Mouse (Mus musculus) monocyte, adult 5-6 weeks (primary cell): ENCODE measurements around the gene Kcnc4. TPM values are rescaled to one million over a fixed set of nuclear protein-coding genes. Genes with fewer than 3 reads are reported as not detected.

ENCODE experiments used
- ATAC-seq: fragments of 153-309, 156-312 bp; replicated peaks from 2 replicates; pipeline ENCODE4 v1.8.0; 2017; ENCODE audit warnings: mild to moderate bottlenecking; ENCODE audit not compliant: low TSS enrichment, insufficient number of reproducible peaks, severe bottlenecking, poor library complexity, low FRiP score
- total RNA-seq: library from RNA; stranded (forward); fragments of 200-1000, 200-491, 200-594 nt; gene quantifications from 3 replicates; pipeline ENCODE4 v1.2.3, GENCODE M21; 2017

Gene Kcnc4
- total RNA-seq, 1 experiment from 2014 or later: not detected

DNA sequence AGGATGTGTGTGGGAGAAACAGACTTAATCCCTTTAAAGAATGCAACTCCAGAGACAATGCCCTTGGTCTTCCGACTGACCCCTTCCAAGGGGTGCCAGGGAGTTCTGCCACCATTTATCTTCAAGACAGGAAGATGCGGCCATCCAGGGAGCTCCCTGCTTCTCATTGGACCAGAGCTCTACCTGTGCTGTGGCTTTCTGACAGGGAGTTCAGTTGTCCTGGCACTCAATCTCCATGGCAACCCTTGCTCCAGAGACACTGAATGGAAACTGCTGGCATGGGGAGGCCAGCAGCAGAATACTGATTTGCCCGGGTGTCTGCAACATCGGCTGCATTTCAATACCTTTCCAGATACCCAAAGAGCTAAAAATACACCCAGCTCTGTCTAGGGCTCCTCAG, 47.7 kb downstream of the Kcnc4 start:
- no peak for ATAC-seq

DNA sequence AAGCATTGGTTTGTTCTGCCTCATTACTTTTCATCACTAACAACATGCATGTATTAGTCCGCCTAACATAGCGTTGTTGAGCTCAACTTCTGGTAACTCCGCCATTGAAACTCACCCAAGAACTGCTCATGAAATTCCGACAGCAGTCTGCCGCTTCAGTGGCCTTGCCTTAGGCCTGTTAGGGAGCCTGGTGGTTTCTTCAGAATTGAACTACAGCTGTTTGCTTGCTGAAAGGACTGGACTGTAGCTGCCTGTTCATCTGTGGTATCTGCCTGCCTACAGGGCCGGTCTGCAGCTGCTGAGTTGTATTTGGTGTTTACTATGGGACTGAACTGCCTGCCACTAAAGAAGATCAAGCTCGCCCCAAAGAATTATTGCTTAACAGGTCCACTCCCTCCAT, 58.0 kb downstream of the Kcnc4 start:
- ATAC-seq: no peak

DNA sequence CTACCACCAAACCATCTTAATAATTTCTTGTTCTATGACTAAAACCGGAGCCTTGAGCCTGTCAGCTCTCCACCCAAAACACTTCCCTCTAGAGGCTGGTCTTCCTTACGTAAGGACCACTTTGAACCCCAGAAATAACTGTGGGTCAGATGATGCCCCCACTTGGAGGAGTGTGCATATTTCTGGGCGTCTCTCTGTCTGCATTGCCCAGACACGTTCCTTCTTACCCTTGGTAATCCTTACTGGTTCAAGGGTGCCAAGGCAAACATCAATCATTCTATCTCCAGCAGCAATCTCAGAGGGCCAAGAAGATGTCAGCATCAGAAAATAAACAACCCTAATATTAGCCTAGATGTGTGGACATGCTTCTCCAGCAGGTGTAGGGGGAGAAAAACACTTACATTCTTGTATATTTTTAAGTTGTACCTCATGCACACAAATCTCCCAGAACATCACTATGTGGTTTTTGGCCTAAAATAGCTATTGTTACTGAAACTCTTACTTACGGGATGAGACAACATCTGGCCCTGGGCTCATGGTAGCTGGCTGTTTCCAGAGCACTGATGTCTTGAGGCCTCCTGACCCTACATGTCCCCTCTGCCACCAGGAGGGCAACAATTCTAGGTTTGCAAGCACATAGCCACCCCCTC, 59.2 kb downstream of the Kcnc4 start:
- no peak for ATAC-seq

GRCm38 (mm10) chr3:107391198-107391597, 68.2 kb downstream of the Kcnc4 start:
- no peak for ATAC-seq

Other genes starting within 250 kb of the Kcnc4 start
- gene Cym, start 237.8 kb downstream of the Kcnc4 start, total RNA-seq: 3.7 to 7.2 TPM in 2 of 3 replicates, not detected in the other
- not detected in 3 replicates for gene A630076J17Rik, start 228.9 kb downstream of the Kcnc4 start, total RNA-seq
- 0.21 TPM in 1 of 3 replicates, not detected in the others for gene Prok1, start 219.8 kb downstream of the Kcnc4 start, total RNA-seq
- gene Lamtor5, start 180.7 kb downstream of the Kcnc4 start, total RNA-seq: 53.9 to 104 TPM (median 75.6 TPM) in 3 replicates
- 0.67 to 1.1 TPM (median 0.96 TPM) in 3 replicates for gene Slc16a4, start 168.3 kb downstream of the Kcnc4 start, total RNA-seq
- gene Rbm15, start 125.9 kb downstream of the Kcnc4 start, total RNA-seq: 22.2 to 45.8 TPM (median 22.5 TPM) in 3 replicates
- gene Slc6a17, start 58.5 kb upstream of the Kcnc4 start, total RNA-seq: not detected in 3 replicates
- gene Ubl4b, start 95.5 kb upstream of the Kcnc4 start, total RNA-seq: not detected in 3 replicates
- gene Alx3, start 135.5 kb upstream of the Kcnc4 start, total RNA-seq: not detected in 3 replicates
- gene Gm10961, start 171.8 kb upstream of the Kcnc4 start, total RNA-seq: not detected in 3 replicates
- gene Strip1, start 172.1 kb upstream of the Kcnc4 start, total RNA-seq: 15.1 to 43.4 TPM (median 42.9 TPM) in 3 replicates
- 42.0 to 72.7 TPM (median 53.6 TPM) in 3 replicates for gene Ahcyl1, start 237.0 kb upstream of the Kcnc4 start, total RNA-seq